Comparison of ENCODE assay signal across 20 mouse cellular contexts in the genomic region with DNA sequence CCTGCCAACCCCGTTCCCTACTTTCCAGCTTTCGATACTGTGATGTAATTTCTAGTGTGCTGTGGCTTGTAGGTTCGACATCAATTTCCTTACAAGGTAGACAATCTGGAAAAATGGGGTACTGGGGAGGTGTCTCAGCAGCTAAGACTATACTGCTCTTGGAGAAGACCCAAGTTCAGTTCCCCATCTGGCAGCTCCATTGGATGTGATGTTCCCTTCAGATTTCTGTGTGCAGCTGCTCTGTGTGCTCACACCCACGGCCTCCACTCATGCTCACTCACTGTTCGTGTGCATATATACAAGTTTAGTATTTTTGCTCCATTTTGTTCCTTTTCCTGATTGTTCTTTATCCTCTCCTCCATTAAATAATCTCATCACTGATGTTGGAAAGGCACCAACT. TPM values are rescaled to one million over a fixed set of nuclear protein-coding genes. Genes with fewer than 3 reads are reported as not detected.
DNase-seq lines count a peak whose midpoint lies in the region; ATAC-seq lines count a peak whose summit lies in the region.
"Had no signal": no experiment of that assay in that cellular context is flagged by ENCODE, and none has a peak within 500 bp of the region (broad histone marks: within the 10 kb centered on the region; RNA-seq: fewer than 3 reads in every experiment).

No protein-coding gene starts in this region.

- intact Hi-C loops in left cerebral cortex, postnatal 10 days (cut with DNase I): no loop called here

- ATAC-seq in frontal cortex, adult (ENCODE audit: low TSS enrichment): peak; percentile 94
- ATAC-seq: activated CD4-positive, CD25-positive, alpha-beta regulatory T cell, adult 4 months; forebrain, embryonic 15.5 days; liver, embryonic 12.5 days; midbrain, embryonic 16.5 days had no signal

- no peak for DNase-seq in frontal cortex, postnatal 14 days (ENCODE audit: low spot score in 2 of 2)
- DNase-seq in left cerebral cortex, adult 11 months (ENCODE audit: low spot score): peak; percentile 31
- DNase-seq in left cerebral cortex, postnatal 10 days (ENCODE audit: extremely low spot score in 1 of 2, low spot score in 2 of 2): no peak
- DNase-seq in layer of hippocampus, postnatal 36 days: peak; percentile 22 to 29
- DNase-seq in right cerebral cortex, postnatal 36 days (ENCODE audit: low spot score in 2 of 2): peak; percentile 41 to 70
- no peak for DNase-seq in cerebellum, postnatal 14 days
- DNase-seq: adrenal gland, postnatal 10 days; cerebellum, adult 8-10 months; gastrocnemius, postnatal 14 days; heart, adult 11 months; kidney, adult 2 months; lung, adult 18-20 months; lung, postnatal 10 days; retina, postnatal 1 day; thymus, postnatal 36 days had no signal

RNA-seq across cellular contexts. Expression of a gene that starts 51.8 kb away (rescaled TPM):
- 1 to 10 TPM; 1.1 to 1.8 TPM for total RNA-seq in left cerebral cortex, postnatal 10 days (2021)
- total RNA-seq in layer of hippocampus, postnatal 36 days (2021): 1 to 10 TPM; 4.7 to 5.0 TPM
- total RNA-seq: gastrocnemius, postnatal 14 days had no signal

Comparison
In these comparisons a context has a peak if more than half of its experiments do, and no peak if none do; other contexts are left out.
1. DNase-seq: peak in left cerebral cortex, adult 11 months (single experiment), layer of hippocampus, postnatal 36 days (2 of 2) and right cerebral cortex, postnatal 36 days (2 of 2); none in frontal cortex, postnatal 14 days (0 of 2), left cerebral cortex, postnatal 10 days (0 of 2) and cerebellum, postnatal 14 days (0 of 2).